Mouse (Mus musculus) MEL (cell line): Measurements from ENCODE around the gene Lig4. TPM values are rescaled to one million over a fixed set of nuclear protein-coding genes. Genes with fewer than 3 reads are reported as not detected.
A peak's percentile ranks its signal among the peaks of the same experiment; 100 is the strongest.

Source experiments
- DNase-seq: peaks from one replicate; pipeline ENCODE4 v3.0.0; 2011; ENCODE audit warnings: low read depth, low spot score
- H3K27ac ChIP-seq: 2 replicates; pipeline ENCODE4 v1.5.1; 2012; ENCODE audit warnings: low read depth, mild to moderate bottlenecking, control low read depth, low read length, moderate library complexity; ENCODE audit not compliant: control insufficient read depth
- H3K27me3 ChIP-seq, 2 experiments: fragments of 150-350 bp in 1 of 2; sonication (generic) in 1 of 2; 2 replicates each; pipeline ENCODE4 v1.6.1; 2012; ENCODE audit warnings: low read length in 2 of 2, mild to moderate bottlenecking in 2 of 2, improper control_type of control experiment in 1 of 2, moderate library complexity in 1 of 2; ENCODE audit not compliant: insufficient read depth in 2 of 2, control insufficient read depth in 1 of 2
- H3K36me3 ChIP-seq, 2 experiments: 2 replicates each; pipeline ENCODE4 v1.6.1; 2012 to 2014; ENCODE audit warnings: low read length in 2 of 2, improper control_type of control experiment in 1 of 2, inconsistent platforms in 1 of 2, mild to moderate bottlenecking in 1 of 2; ENCODE audit not compliant: insufficient read depth in 2 of 2, control insufficient read depth in 1 of 2
- H3K4me1 ChIP-seq, 2 experiments: fragments of 150-350 bp in 1 of 2; sonication (generic) in 1 of 2; 2 replicates each; pipeline ENCODE4 v1.6.1; 2012; ENCODE audit warnings: low read length in 2 of 2, improper control_type of control experiment in 1 of 2, mild to moderate bottlenecking in 1 of 2; ENCODE audit not compliant: insufficient read depth in 2 of 2, control insufficient read depth in 1 of 2
- H3K4me3 ChIP-seq, 2 experiments: fragments of 150-350 bp in 1 of 2; sonication (generic) in 1 of 2; 2 replicates each; pipeline ENCODE4 v1.5.1; 2012; ENCODE audit warnings: low read depth in 2 of 2, low read length in 2 of 2, mild to moderate bottlenecking in 2 of 2, moderate library complexity in 2 of 2, control low read depth in 1 of 2, improper control_type of control experiment in 1 of 2; ENCODE audit not compliant: control insufficient read depth in 1 of 2, insufficient read depth in 1 of 2
- H3K79me2 ChIP-seq: 2 replicates; pipeline ENCODE4 v1.6.1; 2012; ENCODE audit warnings: mild to moderate bottlenecking, low read length, moderate library complexity; ENCODE audit not compliant: control insufficient read depth, poor library complexity, insufficient read depth
- H3K9ac ChIP-seq: 2 replicates; pipeline ENCODE4 v1.6.1; 2012; ENCODE audit warnings: low read depth, mild to moderate bottlenecking, control low read depth, low read length, moderate library complexity; ENCODE audit not compliant: control insufficient read depth, poor library complexity, severe bottlenecking
- H3K9me3 ChIP-seq: fragments of 150-350 bp; sonication (generic); replicated peaks from 2 replicates; pipeline ENCODE4 v1.6.1; 2012; ENCODE audit warnings: mild to moderate bottlenecking, low read length, improper control_type of control experiment, moderate library complexity; ENCODE audit not compliant: insufficient read depth
- BHLHE40 ChIP-seq: IDR thresholded peaks from 2 replicates; pipeline ENCODE4 v1.6.1; 2012; ENCODE audit warnings: low read depth, mild to moderate bottlenecking, inconsistent platforms, low read length, improper control_type of control experiment, borderline replicate concordance
- CHD2 ChIP-seq: IDR thresholded peaks from 2 replicates; pipeline ENCODE4 v1.6.1; 2011; ENCODE audit warnings: low read length, improper control_type of control experiment
- EP300 ChIP-seq, 2 experiments: IDR thresholded peaks; 2 replicates each; pipeline ENCODE4 v1.6.1; 2011; ENCODE audit warnings: improper control_type of control experiment in 2 of 2, low read length in 2 of 2, low read depth in 1 of 2, mild to moderate bottlenecking in 1 of 2
- ETS1 ChIP-seq: IDR thresholded peaks from 2 replicates; pipeline ENCODE4 v1.6.1; 2012; ENCODE audit warnings: low read depth, mild to moderate bottlenecking, inconsistent platforms, low read length, improper control_type of control experiment, moderate library complexity
- GABPA ChIP-seq: IDR thresholded peaks from 2 replicates; pipeline ENCODE4 v1.6.1; 2012; ENCODE audit warnings: low read depth, mild to moderate bottlenecking, inconsistent platforms, low read length, improper control_type of control experiment, moderate library complexity
- HCFC1 ChIP-seq: IDR thresholded peaks from 2 replicates; pipeline ENCODE4 v1.6.1; 2012; ENCODE audit warnings: low read depth, mild to moderate bottlenecking, inconsistent platforms, low read length, improper control_type of control experiment, moderate library complexity
- JUND ChIP-seq: IDR thresholded peaks from 2 replicates; pipeline ENCODE4 v1.6.1; 2011; ENCODE audit warnings: low read depth, mild to moderate bottlenecking, improper control_type of control experiment, low read length
- KAT2A ChIP-seq: conservative IDR thresholded peaks from 2 replicates; pipeline ENCODE4 v1.6.1; 2012; ENCODE audit warnings: low read depth, low read length, improper control_type of control experiment, inconsistent platforms
- MAZ ChIP-seq: IDR thresholded peaks from 2 replicates; pipeline ENCODE4 v1.6.1; 2012; ENCODE audit warnings: low read depth, mild to moderate bottlenecking, inconsistent platforms, low read length, improper control_type of control experiment
- MEF2A ChIP-seq: IDR thresholded peaks from 2 replicates; pipeline ENCODE4 v1.6.1; 2014; ENCODE audit warnings: low read depth, mild to moderate bottlenecking, inconsistent platforms, low read length, improper control_type of control experiment; ENCODE audit not compliant: poor library complexity, insufficient replicate concordance, severe bottlenecking; ENCODE audit errors: extremely low read depth
- MXI1 ChIP-seq: IDR thresholded peaks from 2 replicates; pipeline ENCODE4 v1.6.1; 2011; ENCODE audit warnings: mild to moderate bottlenecking, low read depth, low read length, improper control_type of control experiment
- MYB ChIP-seq: IDR thresholded peaks from 2 replicates; pipeline ENCODE4 v1.6.1; 2011; ENCODE audit warnings: mild to moderate bottlenecking, low read depth, low read length, improper control_type of control experiment
- MYC ChIP-seq: IDR thresholded peaks from 2 replicates; pipeline ENCODE4 v1.6.1; 2011; ENCODE audit warnings: low read depth, mild to moderate bottlenecking, low read length, improper control_type of control experiment, moderate library complexity
- NELFE ChIP-seq: IDR thresholded peaks from 2 replicates; pipeline ENCODE4 v1.6.1; 2011; ENCODE audit warnings: low read depth, low read length, improper control_type of control experiment
- POLR2A ChIP-seq, 2 experiments: IDR thresholded peaks; 2 replicates each; pipeline ENCODE4 v1.6.1; 2011 to 2012; ENCODE audit warnings: low read length in 2 of 2, mild to moderate bottlenecking in 2 of 2, control low read depth in 1 of 2, improper control_type of control experiment in 1 of 2, low read depth in 1 of 2, moderate library complexity in 1 of 2; ENCODE audit not compliant: control insufficient read depth in 1 of 2, insufficient read depth in 1 of 2, poor library complexity in 1 of 2
- POLR2AphosphoS2 ChIP-seq: IDR thresholded peaks from 2 replicates; pipeline ENCODE4 v1.6.1; 2011; ENCODE audit warnings: low read length, improper control_type of control experiment
- POLR2AphosphoS5 ChIP-seq: IDR thresholded peaks from 2 replicates; pipeline ENCODE4 v1.6.1; 2012; ENCODE audit warnings: low read depth, borderline replicate concordance, mild to moderate bottlenecking, inconsistent platforms, low read length, moderate library complexity, mixed read lengths
- RCOR1 ChIP-seq: IDR thresholded peaks from 2 replicates; pipeline ENCODE4 v1.6.1; 2012; ENCODE audit warnings: low read depth, mild to moderate bottlenecking, inconsistent platforms, low read length, improper control_type of control experiment
- SMC3 ChIP-seq: IDR thresholded peaks from 2 replicates; pipeline ENCODE4 v1.6.1; 2011; ENCODE audit warnings: low read depth, low read length, improper control_type of control experiment
- TCF12 ChIP-seq: IDR thresholded peaks from 2 replicates; pipeline ENCODE4 v1.6.1; 2014; ENCODE audit warnings: low read depth, mild to moderate bottlenecking, inconsistent platforms, low read length, improper control_type of control experiment, moderate library complexity
- UBTF ChIP-seq: IDR thresholded peaks from 2 replicates; pipeline ENCODE4 v1.6.1; 2012; ENCODE audit warnings: low read depth, mild to moderate bottlenecking, inconsistent platforms, low read length, improper control_type of control experiment, moderate library complexity, borderline replicate concordance; ENCODE audit not compliant: insufficient read depth
- USF2 ChIP-seq, 2 experiments: IDR thresholded peaks; 2 replicates each; pipeline ENCODE4 v1.6.1; 2011 to 2012; ENCODE audit warnings: improper control_type of control experiment in 2 of 2, low read length in 2 of 2, borderline replicate concordance in 1 of 2, inconsistent platforms in 1 of 2, low read depth in 1 of 2, mild to moderate bottlenecking in 1 of 2; ENCODE audit not compliant: insufficient read depth in 1 of 2
- ZKSCAN1 ChIP-seq: IDR thresholded peaks from 2 replicates; pipeline ENCODE4 v1.6.1; 2012; ENCODE audit warnings: low read depth, mild to moderate bottlenecking, inconsistent platforms, low read length, improper control_type of control experiment, moderate library complexity
- ZMIZ1 ChIP-seq: IDR thresholded peaks from 2 replicates; pipeline ENCODE4 v1.6.1; 2012; ENCODE audit warnings: low read depth, mild to moderate bottlenecking, inconsistent platforms, low read length, improper control_type of control experiment, moderate library complexity
- ZNF384 ChIP-seq: IDR thresholded peaks from 2 replicates; pipeline ENCODE4 v1.6.1; 2012; ENCODE audit warnings: low read depth, mild to moderate bottlenecking, inconsistent platforms, low read length, improper control_type of control experiment
- polyA plus RNA-seq, 2 experiments: library from polyadenylated mRNA; stranded (reverse) in 1 of 2; unstranded in 1 of 2; fragments of >175 nt in 1 of 2; fragments of >200 nt in 1 of 2; gene quantifications; 2 replicates each; pipeline versions ENCODE4 v1.2.1 to v1.2.4; 2012; ENCODE audit warnings: low replicate concordance in 2 of 2, low read depth in 1 of 2; ENCODE audit not compliant: insufficient read length in 2 of 2, insufficient read depth in 1 of 2, missing spikeins in 1 of 2
- total RNA-seq: library from RNA; depleted of rRNA; stranded (reverse); fragments of 300-350 nt; gene quantifications from 2 replicates; pipeline ENCODE4 v1.2.3, GENCODE M21; 2012

Lig4 gene
- total and polyA plus RNA-seq, 3 experiments = 1.7 to 3.6 TPM; not detected in 1

DNA sequence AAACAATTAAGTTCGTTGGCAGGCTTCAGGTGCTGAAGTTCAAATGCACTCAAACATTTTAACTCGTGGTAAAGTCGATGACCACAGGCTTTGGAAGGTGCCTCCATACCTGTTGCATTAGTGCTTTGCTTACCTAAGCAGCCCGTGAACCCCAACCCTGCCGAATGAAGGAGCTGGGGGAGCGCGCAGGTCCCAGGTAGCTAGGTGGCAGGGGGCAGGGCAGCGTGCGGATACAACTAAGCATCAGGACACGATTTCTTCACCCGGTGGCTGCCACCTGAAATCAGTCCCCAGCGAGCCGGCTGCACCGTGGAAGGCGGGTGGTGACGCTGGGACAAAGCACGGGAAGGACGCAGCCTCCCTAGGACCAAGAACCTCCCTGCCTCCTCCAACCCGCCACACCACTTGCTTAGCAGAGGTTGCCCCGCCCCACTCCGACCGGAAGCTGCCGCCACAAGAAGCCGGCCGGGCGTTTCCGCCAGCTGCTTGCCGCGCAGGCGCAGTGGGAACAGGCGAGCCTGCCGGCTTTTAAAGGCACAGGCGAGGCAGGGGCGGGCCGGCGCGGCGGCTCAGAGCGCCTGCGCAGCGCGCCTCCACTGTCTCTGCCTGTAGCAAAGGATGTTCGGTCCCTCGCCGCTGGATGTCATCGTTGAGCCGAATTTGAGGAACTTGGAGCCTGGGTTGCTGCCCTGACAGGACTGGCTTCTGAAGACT, 1.4 kb downstream of the Lig4 start (continued):
- TF ChIP-seq GABPA (no peak), POLR2AphosphoS2 (no peak; the same call in 1 of the 2 replicates), MAZ (peak; percentile 79; the same call in 1 of the 2 replicates), UBTF (no peak), RCOR1 (no peak), JUND (no peak), TCF12 (peak; percentile 37; the same call in 1 of the 2 replicates), MYC (no peak), MEF2A (no peak), MXI1 (peak; percentile 65), EP300 (IDR thresholded peaks at IDR 0.05; ENCODE audit: low read depth in 1 of 2, low read length in 2 of 2) (no peak), ZKSCAN1 (no peak), MYB (no peak), ZMIZ1 (no peak), BHLHE40 (no peak), POLR2A (IDR thresholded peaks at IDR 0.05; ENCODE audit: control insufficient read depth in 1 of 2, insufficient read depth in 1 of 2, low read depth in 1 of 2, low read length in 2 of 2, poor library complexity in 1 of 2) (peak; percentile 74; a peak in 3 of 4 replicates), NELFE (peak; percentile 69), SMC3 (peak; percentile 68), HCFC1 (peak; percentile 92), KAT2A (peak; percentile 60; the same call in 1 of the 2 replicates), ETS1 (peak; percentile 97)

GRCm38 (mm10) chr8:9975276-9975675, 2.2 kb downstream of the Lig4 start:
- H3K79me2 ChIP-seq = peaks cover 28% of the 10 kb centered on the region
- no peak overlapping the region for H3K27ac ChIP-seq
- peak; percentile 17 for DNase-seq

More at GRCm38 (mm10) chr8:9975276-9975675, 2.2 kb downstream of the Lig4 start:
- peak overlapping the region; percentile 29 to 77; a peak in 3 of 4 replicates for H3K4me3 ChIP-seq
- TF ChIP-seq MAZ = no peak
- no peak for TF ChIP-seq CHD2
- no peak for TF ChIP-seq ZKSCAN1
- no peak for TF ChIP-seq ZNF384
- no peak for TF ChIP-seq RCOR1
- TF ChIP-seq ZMIZ1 = no peak
- no peak for TF ChIP-seq POLR2AphosphoS2
- no peak for TF ChIP-seq USF2 (IDR thresholded peaks at IDR 0.05; ENCODE audit: borderline replicate concordance in 1 of 2, insufficient read depth in 1 of 2, low read depth in 1 of 2, low read length in 2 of 2)
- no peak for TF ChIP-seq POLR2AphosphoS5
- TF ChIP-seq HCFC1 = no peak
- peaks cover 0 to 23% of the 10 kb centered on the region in 2 experiments; a peak in 2 of 4 replicates for H3K36me3 ChIP-seq
- H3K9me3 ChIP-seq = no peaks in the 10 kb centered on the region
- peaks cover 0 to 18% of the 10 kb centered on the region in 2 experiments; a peak in 3 of 4 replicates for H3K4me1 ChIP-seq
- H3K27me3 ChIP-seq = no peaks in the 10 kb centered on the region
- H3K9ac ChIP-seq = peak overlapping the region; percentile 84
